Mouse (Mus musculus): Measurements from ENCODE around the gene Atl1.

Gene Atl1

DNA sequence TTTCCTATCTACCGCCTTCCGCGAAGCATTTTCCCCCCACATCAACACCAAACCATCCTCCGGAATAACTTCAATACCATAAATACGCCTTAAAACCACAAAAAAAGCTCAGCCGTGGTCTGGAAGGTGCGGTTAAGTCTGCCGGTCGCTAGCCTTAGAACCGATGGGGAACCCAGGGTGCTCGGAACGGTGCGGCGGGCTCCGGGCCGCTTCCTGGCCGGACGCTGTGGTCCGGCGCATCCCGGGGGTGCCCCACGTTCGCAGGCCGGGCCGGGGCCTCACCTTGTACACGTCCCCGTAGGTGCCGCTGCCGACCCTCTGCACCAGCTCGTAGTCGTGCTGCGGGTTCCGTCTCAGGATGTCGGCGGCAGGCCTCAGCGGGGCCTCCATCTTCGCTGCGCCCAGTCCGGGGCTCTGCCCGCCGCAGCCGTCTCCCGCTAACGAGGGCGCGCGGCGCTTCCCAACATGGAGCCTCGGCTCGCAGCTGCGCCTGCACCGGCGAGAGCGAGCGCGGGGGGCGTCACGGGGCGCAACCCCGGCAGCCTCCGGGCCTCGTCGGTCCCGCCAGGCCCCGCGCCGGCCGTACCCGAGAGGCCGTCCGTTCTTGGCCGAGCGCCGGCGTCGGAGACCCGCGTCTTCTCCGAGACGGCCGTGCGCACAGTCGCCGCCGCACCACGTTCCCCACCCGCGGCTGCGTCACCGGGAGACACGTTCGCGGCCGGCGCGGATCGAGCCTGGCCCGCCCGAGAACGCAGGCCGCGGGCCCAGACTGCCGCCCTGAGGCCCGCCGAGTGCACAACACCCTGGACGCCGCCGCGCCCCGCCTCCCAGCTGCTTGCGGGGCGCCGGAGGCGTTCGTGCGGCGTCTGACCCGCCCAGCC, at the start of gene Atl1, which contains the start of gene Map4k5:
Gene Atl1 (plus strand): TSS at position 244 of the 881 bp plus-strand sequence.
Gene Map4k5 (minus strand): TSS at position 830 of the 881 bp plus-strand sequence.
- DNase-seq = peak; percentile 94

DNA sequence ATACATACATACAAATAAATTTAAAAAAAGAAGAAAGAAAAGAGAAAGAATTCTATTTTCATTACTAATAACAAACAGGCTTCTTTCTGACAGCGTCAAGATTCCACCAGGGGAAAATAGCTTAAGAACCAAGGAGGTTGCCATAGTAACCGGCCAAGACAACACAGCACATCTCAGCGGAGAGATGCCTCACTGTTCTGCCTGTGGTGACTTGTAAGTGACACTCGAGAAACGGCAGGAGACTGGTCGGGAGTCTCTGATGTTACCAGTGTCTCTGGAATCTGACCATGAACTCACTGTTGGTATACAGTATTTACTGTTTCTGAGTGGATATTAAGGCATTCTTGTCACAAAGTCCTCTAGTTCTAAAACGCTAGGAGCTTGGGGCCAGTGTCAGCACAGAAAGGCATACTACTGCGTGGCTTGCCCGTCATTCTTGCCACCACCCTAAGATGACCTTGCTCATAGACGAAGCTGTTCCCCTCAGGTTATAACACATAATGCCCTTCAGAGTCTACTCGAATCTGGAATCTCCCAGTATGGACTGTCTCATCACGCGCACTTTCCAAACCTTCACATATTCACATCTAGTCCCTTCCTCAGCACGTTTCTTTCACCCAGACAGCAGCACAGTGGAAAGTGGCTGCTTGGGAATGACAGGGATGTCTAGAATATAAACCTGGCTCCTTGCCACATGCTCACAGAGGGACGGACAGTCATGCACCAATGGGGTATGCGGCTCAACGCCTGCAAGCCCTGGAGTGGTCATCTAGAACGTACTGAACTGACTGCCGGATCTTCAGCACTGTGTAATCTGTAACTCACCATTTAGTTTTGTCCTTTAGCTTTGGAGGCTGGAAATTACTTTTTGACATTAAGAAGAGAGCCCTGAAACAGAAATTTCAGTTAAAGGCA, 48.6 kb upstream of the Atl1 start:
- DNase-seq = no peak

DNA sequence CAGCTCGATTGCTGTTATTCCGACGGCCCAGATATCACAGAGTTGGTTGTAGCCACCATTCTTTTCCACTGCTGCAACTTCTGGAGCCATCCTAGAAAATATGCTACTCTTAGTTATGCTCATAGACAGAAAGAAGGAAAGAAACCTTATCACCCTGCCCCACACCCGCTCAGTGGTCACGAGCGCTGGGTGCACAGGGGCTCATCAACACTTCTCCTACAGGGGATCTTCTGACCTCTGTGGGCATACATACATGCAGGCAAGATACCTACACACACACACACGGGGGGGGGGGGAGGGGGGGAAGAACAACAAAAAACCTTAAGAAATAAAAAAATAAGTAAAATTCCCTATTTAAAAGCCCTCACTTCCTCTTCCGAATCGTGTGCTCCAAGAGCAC, 46.7 kb upstream of the Atl1 start:
- no peak for DNase-seq

DNA sequence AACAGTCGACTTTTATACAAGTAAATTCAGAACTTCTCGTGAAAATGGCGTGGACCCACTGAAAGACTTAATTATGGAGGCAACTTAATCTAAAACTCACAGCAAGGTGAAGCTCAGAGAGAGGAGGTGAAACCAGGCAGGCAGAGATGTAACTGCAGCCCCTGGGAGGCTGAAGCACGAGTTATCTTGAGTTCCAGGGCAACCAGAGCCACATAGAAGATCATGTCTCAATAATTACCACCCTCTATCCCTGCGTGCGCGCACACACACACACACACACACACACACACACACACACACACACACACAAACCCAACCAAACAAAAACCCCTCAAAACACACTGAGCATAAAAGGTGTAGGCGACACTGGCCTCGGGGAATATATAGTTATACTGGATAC, 45.9 kb upstream of the Atl1 start:
- no peak for DNase-seq

DNA sequence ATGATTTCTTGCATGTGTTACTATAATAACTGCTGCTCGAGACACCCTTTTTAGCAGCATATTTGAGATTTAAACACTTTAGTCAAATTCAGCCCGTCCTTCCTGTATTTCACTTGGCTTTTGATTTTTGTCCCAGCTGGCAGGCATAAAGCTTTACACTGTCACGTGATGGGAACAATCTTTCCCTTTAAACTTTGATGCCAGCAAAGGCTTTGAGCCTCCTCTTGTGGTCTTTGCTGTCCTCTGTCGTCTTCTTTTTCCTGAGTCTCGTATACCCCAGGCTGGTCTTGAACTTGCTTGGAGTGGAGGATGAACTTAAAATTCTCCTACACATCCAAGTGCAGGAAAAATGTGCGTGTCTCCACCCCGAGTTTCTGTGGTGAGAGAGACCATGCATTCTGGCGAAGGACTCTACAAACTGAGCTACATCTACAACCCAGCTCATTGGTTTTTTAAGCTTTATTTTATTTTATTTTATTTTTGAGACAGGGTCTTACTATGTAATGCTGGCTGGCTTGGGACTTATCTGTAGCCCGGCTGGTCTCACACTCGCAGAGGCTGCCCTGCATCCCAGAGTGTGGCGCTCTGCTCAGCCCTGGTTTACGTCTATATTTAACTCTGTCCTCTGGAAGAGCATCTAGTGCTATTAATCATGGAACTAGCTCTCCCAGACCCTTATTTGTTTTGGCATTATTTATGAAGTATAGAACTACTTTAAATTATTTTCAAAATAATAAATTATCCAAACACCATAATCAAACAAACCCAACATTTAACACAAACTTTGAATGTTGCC, 44.1 kb upstream of the Atl1 start:
- DNase-seq = peak; percentile 37

DNA sequence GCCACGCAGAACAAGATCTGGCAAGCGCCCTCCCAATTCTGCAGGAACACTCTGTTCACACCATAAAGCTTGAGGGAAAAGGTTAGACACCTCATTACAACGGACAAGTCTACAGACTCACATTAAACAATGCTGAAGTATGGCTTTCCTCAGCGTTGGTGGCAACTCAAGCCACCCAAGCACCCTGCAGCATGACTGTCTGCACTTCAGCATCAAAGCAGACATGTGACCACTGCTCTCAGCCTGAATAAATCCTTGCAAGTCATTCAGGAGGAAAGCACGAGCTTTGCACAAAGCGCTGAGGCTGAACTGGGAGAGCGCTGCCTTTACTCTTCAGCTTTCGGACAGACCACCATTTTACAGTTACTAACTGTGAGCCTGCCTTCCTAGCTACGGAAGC, 40.1 kb upstream of the Atl1 start:
- no peak for DNase-seq

DNA sequence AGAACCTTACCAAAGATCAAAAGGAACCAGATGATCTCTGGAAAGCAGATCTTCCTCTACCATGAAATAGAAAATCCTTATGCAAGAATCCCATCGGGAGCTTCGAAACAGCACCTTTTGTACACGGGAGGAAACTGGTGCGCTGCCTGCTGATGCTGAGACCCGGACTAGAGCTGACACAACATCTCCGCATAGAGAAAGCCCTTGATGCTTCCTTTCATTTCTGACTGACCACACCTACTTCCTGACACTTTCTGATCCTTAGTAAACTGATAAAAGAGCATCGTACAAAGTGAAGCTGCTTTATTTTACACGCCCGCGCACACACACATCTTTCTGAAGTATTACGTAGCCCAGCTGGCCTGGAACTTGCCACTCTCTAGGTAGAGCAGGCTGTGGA, 39.0 kb upstream of the Atl1 start:
- DNase-seq = no peak

DNA sequence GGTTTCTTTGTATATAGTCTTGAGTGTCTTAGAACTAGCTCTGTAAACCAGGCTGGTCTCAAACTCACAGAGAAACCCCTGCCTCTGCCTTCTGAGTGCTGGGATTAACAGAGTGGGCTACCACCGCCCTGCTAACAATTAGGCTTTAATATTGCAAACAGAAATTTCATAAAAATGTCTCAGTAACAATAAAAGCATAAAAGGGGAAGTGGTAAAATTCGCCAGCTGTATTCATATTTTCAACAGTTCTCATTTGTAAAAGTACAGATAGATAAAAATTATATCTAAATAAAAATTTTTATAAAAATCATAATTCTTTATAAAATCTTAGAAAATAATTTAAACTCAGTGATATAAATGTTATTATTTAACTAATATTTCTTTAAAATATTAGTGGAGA, 38.5 kb upstream of the Atl1 start:
- DNase-seq = no peak

DNA sequence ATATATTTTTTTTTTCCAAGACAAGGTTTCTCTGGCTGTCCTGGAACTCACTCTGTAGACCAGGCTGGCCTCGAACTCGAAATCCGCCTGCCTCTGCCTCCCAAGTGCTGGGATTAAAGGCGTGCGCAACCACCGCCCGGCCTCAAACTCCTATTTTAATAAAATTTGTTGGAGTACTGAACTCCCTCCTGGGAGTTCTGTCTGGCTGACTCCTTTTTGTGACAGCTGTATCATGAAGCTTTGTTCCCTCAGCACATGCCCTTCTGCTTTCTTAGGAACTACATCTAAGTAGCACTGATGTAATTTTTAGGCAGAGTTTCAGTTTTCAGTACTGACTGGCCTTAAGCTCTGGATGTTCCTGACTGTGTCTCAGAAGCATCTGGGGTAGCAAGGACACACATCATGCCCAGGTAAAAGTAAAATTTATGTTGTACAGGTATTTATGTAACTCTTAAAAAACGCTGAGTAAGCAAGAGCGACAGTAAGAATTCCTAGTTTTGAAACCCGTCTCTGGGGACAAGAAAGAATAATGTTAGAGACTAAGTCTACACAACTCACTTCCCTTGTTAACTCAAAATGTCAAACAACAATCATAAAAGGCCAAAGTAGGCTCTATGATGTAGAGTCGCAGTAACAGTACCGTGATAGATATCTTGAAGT, 36.6 kb upstream of the Atl1 start:
- no peak for DNase-seq

DNA sequence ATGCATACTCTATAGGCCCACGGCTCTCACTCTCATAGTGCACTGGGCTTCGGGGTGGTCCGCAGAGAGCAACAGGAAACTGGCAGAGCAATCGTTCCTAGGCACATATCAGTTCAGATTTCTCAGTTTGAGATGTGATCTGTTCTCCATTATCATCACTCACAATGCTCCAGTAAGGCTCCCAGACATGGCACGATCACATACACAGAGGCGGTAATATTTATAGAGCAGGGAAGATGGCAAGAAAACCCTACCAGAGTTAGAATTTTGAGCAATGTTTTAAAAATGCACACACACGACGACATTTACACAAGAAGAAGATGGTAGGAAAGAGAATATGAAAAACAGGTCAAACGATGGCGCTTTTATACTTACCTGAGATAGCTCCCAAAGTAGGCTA, 36.0 kb upstream of the Atl1 start:
- DNase-seq = no peak

DNA sequence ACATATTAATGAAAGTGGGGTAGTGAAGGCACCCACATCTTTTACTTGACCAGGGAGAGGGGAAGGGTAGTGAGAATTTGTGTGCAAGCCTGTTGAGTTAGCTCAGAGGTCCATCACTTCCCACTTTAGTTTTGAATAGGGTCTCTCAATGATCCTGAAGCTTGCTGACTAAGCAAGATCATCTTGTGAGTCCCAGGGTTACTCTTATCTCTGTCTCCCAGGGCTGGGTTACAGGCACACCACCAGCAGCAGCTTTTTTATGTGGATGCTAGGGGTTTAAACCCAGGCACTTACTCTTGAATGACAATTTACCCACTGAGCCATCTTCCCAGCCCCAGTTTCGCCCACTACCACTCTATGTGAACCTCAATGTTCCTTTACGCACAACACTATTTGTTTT, 34.8 kb upstream of the Atl1 start:
- no peak for DNase-seq

DNA sequence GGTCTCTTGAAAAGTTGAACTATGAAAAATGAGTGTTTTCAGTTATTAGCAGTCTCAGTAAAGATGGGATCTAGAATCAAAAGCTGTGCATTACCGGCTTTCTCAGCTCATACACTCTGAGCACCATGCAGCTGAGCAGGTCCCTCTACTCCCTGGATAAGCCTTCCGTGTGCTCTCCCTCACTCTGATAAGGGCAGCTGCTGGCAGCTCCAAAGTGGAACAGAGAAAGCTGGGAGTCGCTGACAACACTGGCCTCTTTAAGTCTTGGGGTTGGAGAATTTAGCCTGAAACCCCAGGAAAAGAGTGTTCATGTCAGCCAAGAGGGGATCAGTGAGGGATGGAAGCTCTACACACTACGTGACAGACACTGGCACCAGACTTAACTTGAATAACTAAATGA, 33.6 kb upstream of the Atl1 start:
- DNase-seq = no peak

DNA sequence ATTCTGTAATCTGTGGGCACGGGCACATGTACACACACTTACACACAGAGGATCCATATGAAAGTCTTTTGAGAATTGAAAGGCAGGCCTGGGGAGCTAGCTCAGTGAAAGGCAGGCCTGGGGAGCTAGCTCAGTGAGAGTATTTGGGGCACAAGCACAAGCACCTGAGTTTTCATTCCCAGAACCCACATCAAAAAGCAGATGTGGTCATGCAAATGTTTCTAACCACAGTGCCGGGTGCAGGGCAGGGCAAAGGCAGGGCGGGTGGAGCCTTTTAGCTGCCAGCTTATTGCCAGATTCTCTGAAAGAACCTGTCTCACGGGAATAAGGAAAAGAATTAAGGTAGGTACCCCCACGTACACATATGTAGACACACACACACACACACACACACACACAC, 28.9 kb upstream of the Atl1 start:
- DNase-seq = no peak

DNA sequence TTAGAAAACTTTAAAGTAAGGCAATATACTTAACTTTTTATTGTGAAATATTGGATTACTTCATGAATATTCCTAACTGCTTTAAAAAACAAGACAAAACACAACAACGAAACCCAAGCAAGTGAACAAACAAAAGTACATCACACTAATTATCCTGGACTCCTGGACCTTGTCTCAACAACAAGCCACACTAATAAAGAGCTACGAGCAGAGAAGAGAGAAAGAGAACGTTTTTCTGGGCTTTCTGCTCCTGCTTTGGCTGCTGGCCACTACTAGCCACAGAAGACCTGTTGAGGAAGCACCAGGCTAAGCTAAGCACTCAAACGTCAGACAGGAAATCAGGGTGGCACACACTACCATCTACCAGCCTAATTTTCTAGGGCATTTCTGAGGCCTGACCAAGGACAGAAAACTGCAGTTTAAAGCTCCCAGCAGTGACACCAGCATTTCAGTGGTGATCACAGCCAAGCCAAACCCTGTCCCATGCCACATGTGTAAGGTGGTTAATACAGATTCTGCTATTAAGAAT, 28.2 kb upstream of the Atl1 start:
- DNase-seq = no peak

DNA sequence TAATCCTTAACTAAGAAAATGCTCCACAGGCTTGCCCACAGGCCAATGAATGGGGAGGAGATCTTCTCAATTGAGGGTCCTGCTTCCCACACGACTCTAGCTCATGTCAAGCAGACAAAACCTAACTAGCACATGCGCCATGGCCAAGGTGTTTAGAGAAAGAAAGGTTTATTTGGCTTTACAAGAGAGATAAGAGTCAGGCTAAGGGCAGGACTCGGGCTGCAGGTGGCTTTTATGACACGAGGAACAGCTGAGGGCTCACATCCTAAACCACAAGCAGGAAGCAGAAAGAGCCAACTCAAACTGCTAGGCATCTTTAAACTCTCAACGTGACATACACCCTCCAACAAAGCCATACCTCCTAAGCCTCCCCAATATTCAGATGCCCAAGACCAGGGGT, 25.1 kb upstream of the Atl1 start:
- DNase-seq = no peak

DNA sequence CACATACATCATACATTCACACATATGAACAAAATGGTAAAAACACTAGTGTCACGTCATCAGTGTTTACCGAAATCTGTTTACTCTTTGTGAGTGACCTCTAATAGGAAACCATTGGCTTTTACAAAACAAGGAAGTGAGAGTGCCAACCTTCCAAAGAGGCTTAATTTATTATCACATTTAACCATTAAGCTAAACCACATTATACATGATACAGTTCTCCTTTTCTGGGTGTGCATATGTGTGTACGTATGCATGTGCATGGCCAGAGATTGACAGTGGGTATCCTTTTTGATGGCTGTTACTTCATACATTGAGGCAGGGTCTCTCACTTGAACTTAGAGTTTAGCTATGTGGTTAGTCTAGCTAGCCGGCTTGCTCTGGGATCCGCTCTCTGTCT, 20.8 kb upstream of the Atl1 start:
- DNase-seq = no peak

DNA sequence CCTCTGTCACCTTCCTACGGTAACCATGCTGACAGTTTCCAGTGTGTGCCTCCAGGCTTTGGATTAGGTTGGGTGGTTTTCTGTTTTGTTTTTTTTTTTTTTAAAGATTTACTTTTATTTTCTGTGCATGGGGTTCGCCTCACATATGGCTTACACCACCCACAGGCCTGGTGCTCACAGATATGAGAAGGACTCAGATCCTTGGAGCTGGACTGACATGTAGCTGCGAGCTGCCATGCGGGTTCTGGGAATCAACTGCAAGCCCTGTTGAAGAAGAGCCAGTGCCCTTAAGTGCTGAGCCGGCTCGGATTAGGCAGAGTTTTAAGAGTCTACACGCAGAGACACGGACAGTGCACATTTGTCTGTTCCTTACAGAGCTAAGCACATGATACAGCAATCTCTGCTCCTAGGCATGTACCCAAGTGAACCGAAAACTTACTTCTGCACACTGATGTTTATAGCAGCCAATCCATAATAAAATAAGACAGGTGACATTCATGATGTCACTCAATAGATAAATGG, 14.5 kb upstream of the Atl1 start:
- DNase-seq = no peak

DNA sequence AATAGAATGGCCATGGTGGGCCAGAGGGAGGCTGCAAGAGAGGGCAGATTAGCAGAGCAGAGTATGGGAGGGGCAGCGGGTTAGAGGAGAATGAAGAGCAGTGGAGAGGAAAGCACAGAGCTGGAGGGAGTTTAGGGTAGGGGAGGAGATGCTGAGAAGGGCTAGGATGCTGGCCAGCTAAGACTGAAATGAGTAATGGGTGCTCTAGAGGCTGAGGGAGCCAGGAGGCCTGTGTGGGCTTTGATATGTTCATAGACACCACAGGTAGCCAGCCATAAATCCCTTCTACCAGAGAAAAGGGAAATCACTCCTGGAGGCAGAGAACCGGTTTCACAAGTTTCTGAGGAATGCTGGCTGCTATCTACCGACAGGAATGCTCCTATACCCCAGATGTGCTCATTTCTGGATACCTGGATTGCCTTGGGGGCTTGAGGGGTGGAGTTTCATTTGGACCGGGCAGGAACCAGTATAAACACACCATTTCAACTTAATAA, 13.2 kb upstream of the Atl1 start:
- peak; percentile 57 for DNase-seq

DNA sequence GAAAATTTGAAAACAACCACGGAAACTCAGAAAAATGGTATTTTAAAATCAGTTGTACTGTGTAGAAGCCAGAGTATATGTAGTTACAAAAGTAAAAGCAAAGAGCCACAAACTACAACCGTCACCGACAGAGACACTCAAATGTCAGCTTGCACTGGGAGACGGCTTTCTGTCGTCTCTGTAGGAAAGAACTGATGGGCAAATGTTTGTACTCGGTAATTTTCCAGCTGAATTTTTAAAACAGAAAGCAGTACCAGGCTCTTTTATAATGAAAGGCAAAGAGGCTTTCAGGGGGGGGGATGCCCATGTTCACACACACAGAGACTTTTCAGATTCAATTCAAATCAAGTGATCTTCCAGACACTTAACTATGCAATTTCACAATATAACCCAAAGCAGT, 12.7 kb upstream of the Atl1 start:
- no peak for DNase-seq

DNA sequence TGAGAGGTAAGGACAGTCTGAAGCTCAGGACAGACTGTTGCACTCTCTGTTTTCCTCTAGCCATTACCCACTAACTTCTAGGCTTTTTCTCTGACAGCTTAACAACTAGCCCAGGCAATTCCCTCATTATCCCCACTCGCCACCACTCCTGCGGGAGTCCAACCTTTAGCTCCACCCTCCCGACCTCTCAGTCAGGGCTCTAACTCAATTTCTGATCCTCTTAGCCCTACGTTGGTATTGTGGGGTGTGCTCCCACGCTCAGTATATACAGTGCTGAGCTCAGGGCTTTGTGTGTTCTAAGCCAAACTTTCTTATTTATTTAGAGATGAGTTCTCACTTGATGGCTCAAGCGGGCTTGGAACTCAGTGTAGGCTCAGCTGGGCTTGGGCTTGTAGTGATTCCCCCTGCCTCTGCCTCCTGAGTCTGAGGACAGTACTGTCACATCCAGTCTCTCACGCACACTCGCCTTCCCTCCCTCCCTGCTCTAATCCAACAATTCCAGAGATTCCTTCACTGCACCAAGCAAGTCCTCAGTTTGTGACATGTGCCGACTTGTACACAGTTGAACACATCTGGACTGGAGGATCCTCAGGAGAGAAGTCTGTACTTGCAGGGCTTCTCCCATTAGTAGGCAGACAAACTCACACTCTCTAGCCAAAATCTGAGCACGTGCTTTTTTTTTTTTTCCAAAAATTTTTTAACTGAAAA, 11.1 kb upstream of the Atl1 start:
- no peak for DNase-seq

DNA sequence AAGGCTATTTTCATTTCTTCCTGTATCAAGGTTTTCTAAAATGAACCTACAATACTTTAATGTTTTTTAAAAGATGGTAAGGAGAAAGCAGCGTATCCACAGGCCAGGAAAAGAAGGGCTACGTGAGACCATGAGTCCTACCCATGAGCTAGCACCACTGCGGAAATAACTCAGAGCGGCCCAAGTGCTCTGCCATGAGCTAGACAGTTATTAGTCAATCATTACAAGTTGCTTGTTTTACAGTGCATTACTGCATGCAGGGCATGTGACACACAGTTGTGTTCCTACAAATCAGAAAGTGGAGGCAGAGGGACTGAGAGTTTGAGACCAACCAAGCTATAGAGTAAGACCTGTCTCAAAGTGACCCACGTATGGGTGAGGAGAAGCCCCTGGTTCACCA, 8.4 kb upstream of the Atl1 start:
- peak; percentile 35 for DNase-seq

Data from kidney, postnatal 14 days (tissue).